Mouse (Mus musculus) intestine, postnatal 0 days (tissue): ENCODE measurements around the gene Gm5767. TPM values are rescaled to one million over a fixed set of nuclear protein-coding genes. Genes with fewer than 3 reads are reported as not detected.

ENCODE experiments used
- ATAC-seq: fragments of 200-750 bp; cut with Nextera tagmentation; 2 replicates; pipeline ENCODE4 v1.8.0; 2017; ENCODE audit warnings: mild to moderate bottlenecking, moderate TSS enrichment, moderate library complexity
- H3K27ac ChIP-seq: fragments of 300-500 bp; sonication (generic); 2 replicates; pipeline ENCODE4 v1.5.1; 2014; ENCODE audit warnings: mild to moderate bottlenecking, low read depth, low read length, moderate library complexity
- H3K27me3 ChIP-seq: fragments of 300-500 bp; sonication (generic); replicated peaks from 2 replicates; pipeline ENCODE4 v1.6.1; 2014; ENCODE audit warnings: low read length, mixed read lengths; ENCODE audit not compliant: control insufficient read depth, insufficient read depth
- H3K36me3 ChIP-seq: fragments of 300-500 bp; sonication (generic); 2 replicates; pipeline ENCODE4 v1.6.1; 2014; ENCODE audit warnings: mild to moderate bottlenecking, moderate library complexity; ENCODE audit not compliant: control insufficient read depth, insufficient read depth
- H3K4me1 ChIP-seq: fragments of 300-500 bp; sonication (generic); replicated peaks from 2 replicates; pipeline ENCODE4 v1.6.1; 2014; ENCODE audit warnings: antibody characterized with exemption, low read length, mixed read lengths; ENCODE audit not compliant: control insufficient read depth, insufficient read depth
- H3K4me2 ChIP-seq: fragments of 300-500 bp; sonication (generic); replicated peaks from 2 replicates; pipeline ENCODE4 v1.6.1; 2014; ENCODE audit warnings: low read depth, mild to moderate bottlenecking, moderate library complexity
- H3K4me3 ChIP-seq: fragments of 300-500 bp; sonication (generic); 2 replicates; pipeline ENCODE4 v1.5.1; 2014; ENCODE audit warnings: low read depth, low read length
- H3K9ac ChIP-seq: fragments of 300-500 bp; sonication (generic); 2 replicates; pipeline ENCODE4 v1.6.1; 2014; ENCODE audit warnings: mild to moderate bottlenecking, low read depth, low read length
- H3K9me3 ChIP-seq: fragments of 300-500 bp; sonication (generic); 2 replicates; pipeline ENCODE4 v1.6.1; 2016; ENCODE audit warnings: mixed run types; ENCODE audit not compliant: control insufficient read depth
- CTCF ChIP-seq: sonication (generic); IDR thresholded peaks from 2 replicates; pipeline ENCODE4 v1.5.1; 2016; ENCODE audit warnings: low read depth, mild to moderate bottlenecking, control low read depth, antibody characterized with exemption, moderate library complexity
- WGBS: fragments of 180-500 bp; shearing (Covaris S2); extraction: QIAGEN DNeasy Blood & Tissue Kit; methylation state at CpG from one replicate; pipeline ENCODE4 v1.1.7; 2014; 5-methylcytosine and 5-hydroxymethylcytosine counted together
- polyA plus RNA-seq: library from polyadenylated mRNA; unstranded; fragments of >200 nt; fragmentation: Nextera tagmentation; extraction: Ambion mirVana; gene quantifications from 2 replicates; pipeline ENCODE4 v1.2.1, GENCODE M21; 2015

Gene Gm5767
- polyA plus RNA-seq, 1 experiment from 2014 or later = 0.22 TPM

- H3K9me3 ChIP-seq = no peaks in the 10 kb centered on the region
- H3K27ac ChIP-seq = 0 out of 2 replicates have a peak overlapping the region, but pooled peaks have one; percentile 7
- peaks cover 15% of the 10 kb centered on the region; the same call in 1 of the 2 replicates for H3K36me3 ChIP-seq
- no peak overlapping the region for H3K9ac ChIP-seq
- no peak for TF ChIP-seq CTCF
- H3K4me1 ChIP-seq = peaks cover 13% of the 10 kb centered on the region
- no peak overlapping the region for H3K4me3 ChIP-seq
- no peak for ATAC-seq
- WGBS = 48% methylated on average over 4 of the region's 4 CpGs
- no peaks in the 10 kb centered on the region for H3K27me3 ChIP-seq
- H3K4me2 ChIP-seq = 0 out of 2 replicates have a peak overlapping the region, but pooled peaks have one; percentile 17
Measured at GRCm38 (mm10) chr16:8667814-8668213, 12.8 kb upstream of the Gm5767 start.

DNA sequence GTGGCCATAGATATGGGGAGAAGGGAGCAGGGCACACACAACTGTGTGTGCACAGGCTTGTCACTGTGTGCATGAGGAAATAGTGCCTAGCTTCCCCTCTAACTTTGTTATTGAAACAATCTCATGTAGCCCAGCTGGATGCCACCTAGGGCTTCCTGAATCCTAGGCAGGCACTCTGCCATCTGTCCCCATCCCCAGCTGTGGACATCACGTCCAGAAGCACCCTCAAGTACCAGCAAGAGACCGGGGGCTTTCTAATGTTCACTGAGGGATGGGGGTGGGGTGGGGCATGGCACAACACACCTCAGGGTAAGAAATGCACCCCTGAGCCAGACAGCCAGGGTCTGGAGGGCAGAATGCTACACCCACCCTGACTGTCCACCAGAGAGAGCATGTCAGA, 12.2 kb upstream of the Gm5767 start:
- H3K27ac ChIP-seq = no peak overlapping the region
- H3K36me3 ChIP-seq = peaks cover 10% of the 10 kb centered on the region; the same call in 1 of the 2 replicates
- no peak overlapping the region for H3K4me2 ChIP-seq
- 69% methylated on average over 2 of the region's 2 CpGs for WGBS
- no peaks in the 10 kb centered on the region for H3K9me3 ChIP-seq
- peaks cover 13% of the 10 kb centered on the region for H3K4me1 ChIP-seq
- no peaks in the 10 kb centered on the region for H3K27me3 ChIP-seq
- no peak overlapping the region for H3K4me3 ChIP-seq
- no peak for ATAC-seq
- no peak overlapping the region for H3K9ac ChIP-seq
- no peak for TF ChIP-seq CTCF

DNA sequence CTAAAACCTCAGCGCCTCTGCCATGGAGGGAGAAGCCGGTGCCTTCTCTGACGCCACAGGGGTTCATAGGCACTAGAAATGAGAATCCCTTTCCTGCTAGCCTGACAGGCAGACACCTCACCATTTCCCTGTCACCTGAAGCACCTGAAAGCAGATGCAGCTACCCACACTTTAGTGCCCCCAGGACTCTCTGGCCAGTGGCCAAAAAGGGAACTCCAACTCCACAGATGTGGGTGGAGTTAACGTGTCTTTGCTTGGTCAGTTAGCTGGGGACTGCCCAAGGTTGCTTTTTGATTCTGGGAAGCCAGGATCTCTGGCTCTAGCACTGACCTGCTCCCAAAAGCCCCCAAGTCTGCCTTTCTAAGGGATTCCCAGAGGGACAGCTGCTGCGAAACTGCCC, 11.1 kb upstream of the Gm5767 start:
- ATAC-seq = no peak
- no peaks in the 10 kb centered on the region for H3K9me3 ChIP-seq
- peaks cover 7% of the 10 kb centered on the region; the same call in 1 of the 2 replicates for H3K36me3 ChIP-seq
- WGBS = 72% methylated on average over 5 of the region's 5 CpGs
- H3K27ac ChIP-seq = no peak overlapping the region
- H3K4me3 ChIP-seq = no peak overlapping the region
- peaks cover 13% of the 10 kb centered on the region for H3K4me1 ChIP-seq
- H3K4me2 ChIP-seq = peak overlapping the region; percentile 88
- TF ChIP-seq CTCF = no peak
- no peaks in the 10 kb centered on the region for H3K27me3 ChIP-seq
- no peak overlapping the region for H3K9ac ChIP-seq

GRCm38 (mm10) chr16:8670041-8671035, 10.2 kb upstream of the Gm5767 start:
- Histone ChIP-seq H3K27me3 (no peaks in the 10 kb centered on the region), H3K9me3 (no peaks in the 10 kb centered on the region), H3K4me2 (peak overlapping the region; percentile 88), H3K36me3 (peaks cover 7% of the 10 kb centered on the region; the same call in 1 of the 2 replicates), H3K9ac (no peak overlapping the region; the same call in 1 of the 2 replicates), H3K4me3 (peak overlapping the region; percentile 69), H3K4me1 (peaks cover 13% of the 10 kb centered on the region), H3K27ac (no peak overlapping the region)
- 12% methylated on average over 15 of the region's 15 CpGs for WGBS
- ATAC-seq = no peak
- no peak for TF ChIP-seq CTCF

GRCm38 (mm10) chr16:8671551-8672349, 8.8 kb upstream of the Gm5767 start, which contains the start of gene Carhsp1:
TSS of gene Carhsp1 (minus strand) at chr16:8672155.
- ATAC-seq = peak; percentile 88
- WGBS = under 1% methylated on average over 65 of the region's 67 CpGs

More at GRCm38 (mm10) chr16:8671551-8672349, 8.8 kb upstream of the Gm5767 start, which contains the start of gene Carhsp1:
- no peaks in the 10 kb centered on the region for H3K27me3 ChIP-seq
- peak within 1 kb of the TSS; percentile 69 for H3K4me3 ChIP-seq
- H3K36me3 ChIP-seq = peaks cover 7% of the 10 kb centered on the region; the same call in 1 of the 2 replicates
- H3K27ac ChIP-seq = peak within 1 kb of the TSS; percentile 86
- peak; percentile 66 for TF ChIP-seq CTCF
- no peaks in the 10 kb centered on the region for H3K9me3 ChIP-seq
- H3K9ac ChIP-seq = peak within 1 kb of the TSS; percentile 61
- H3K4me2 ChIP-seq = peak within 1 kb of the TSS; percentile 88
- H3K4me1 ChIP-seq = peaks cover 13% of the 10 kb centered on the region
